Mouse (Mus musculus) forebrain, embryonic 12.5 days (tissue): ENCODE measurements around the gene Ccdc93. TPM values are rescaled to one million over a fixed set of nuclear protein-coding genes. Genes with fewer than 3 reads are reported as not detected.

Experiments used
- ATAC-seq: fragments of 200-750 bp; cut with Nextera tagmentation; 2 replicates; pipeline ENCODE4 v1.8.0; 2017; ENCODE audit warnings: moderate TSS enrichment; ENCODE audit not compliant: low FRiP score
- H3K27ac ChIP-seq: fragments of 300-500 bp; sonication (generic); 2 replicates; pipeline ENCODE4 v1.5.1; 2016; ENCODE audit warnings: mild to moderate bottlenecking
- H3K27me3 ChIP-seq: fragments of 300-500 bp; sonication (generic); 2 replicates; pipeline ENCODE4 v1.6.1; 2016; ENCODE audit warnings: mild to moderate bottlenecking
- H3K36me3 ChIP-seq: fragments of 300-500 bp; sonication (generic); replicated peaks from 2 replicates; pipeline ENCODE4 v1.6.1; 2016; ENCODE audit warnings: mild to moderate bottlenecking
- H3K4me1 ChIP-seq: fragments of 300-500 bp; sonication (generic); 2 replicates; pipeline ENCODE4 v1.6.1; 2016
- H3K4me2 ChIP-seq: fragments of 300-500 bp; sonication (generic); 2 replicates; pipeline ENCODE4 v1.6.1; 2016; ENCODE audit warnings: mild to moderate bottlenecking, moderate library complexity
- H3K4me3 ChIP-seq: fragments of 300-500 bp; sonication (generic); replicated peaks from 2 replicates; pipeline ENCODE4 v1.5.1; 2016; ENCODE audit warnings: mild to moderate bottlenecking
- H3K9ac ChIP-seq: fragments of 300-500 bp; sonication (generic); 2 replicates; pipeline ENCODE4 v1.6.1; 2016; ENCODE audit warnings: mild to moderate bottlenecking
- H3K9me3 ChIP-seq: fragments of 300-500 bp; sonication (generic); 2 replicates; pipeline ENCODE4 v1.6.1; 2016
- WGBS: fragments of 180-500 bp; shearing (Covaris S2); methylation state at CpG from one replicate; pipeline ENCODE4 v1.1.7; 2016; 5-methylcytosine and 5-hydroxymethylcytosine counted together
- polyA plus RNA-seq: library from polyadenylated mRNA; unstranded; fragments of >200 nt; fragmentation: Nextera tagmentation; extraction: Ambion mirVana; gene quantifications from 2 replicates; pipeline ENCODE4 v1.2.1, GENCODE M21; 2016

Gene Ccdc93
- 11.0 and 11.4 TPM in 2 replicates for polyA plus RNA-seq

DNA sequence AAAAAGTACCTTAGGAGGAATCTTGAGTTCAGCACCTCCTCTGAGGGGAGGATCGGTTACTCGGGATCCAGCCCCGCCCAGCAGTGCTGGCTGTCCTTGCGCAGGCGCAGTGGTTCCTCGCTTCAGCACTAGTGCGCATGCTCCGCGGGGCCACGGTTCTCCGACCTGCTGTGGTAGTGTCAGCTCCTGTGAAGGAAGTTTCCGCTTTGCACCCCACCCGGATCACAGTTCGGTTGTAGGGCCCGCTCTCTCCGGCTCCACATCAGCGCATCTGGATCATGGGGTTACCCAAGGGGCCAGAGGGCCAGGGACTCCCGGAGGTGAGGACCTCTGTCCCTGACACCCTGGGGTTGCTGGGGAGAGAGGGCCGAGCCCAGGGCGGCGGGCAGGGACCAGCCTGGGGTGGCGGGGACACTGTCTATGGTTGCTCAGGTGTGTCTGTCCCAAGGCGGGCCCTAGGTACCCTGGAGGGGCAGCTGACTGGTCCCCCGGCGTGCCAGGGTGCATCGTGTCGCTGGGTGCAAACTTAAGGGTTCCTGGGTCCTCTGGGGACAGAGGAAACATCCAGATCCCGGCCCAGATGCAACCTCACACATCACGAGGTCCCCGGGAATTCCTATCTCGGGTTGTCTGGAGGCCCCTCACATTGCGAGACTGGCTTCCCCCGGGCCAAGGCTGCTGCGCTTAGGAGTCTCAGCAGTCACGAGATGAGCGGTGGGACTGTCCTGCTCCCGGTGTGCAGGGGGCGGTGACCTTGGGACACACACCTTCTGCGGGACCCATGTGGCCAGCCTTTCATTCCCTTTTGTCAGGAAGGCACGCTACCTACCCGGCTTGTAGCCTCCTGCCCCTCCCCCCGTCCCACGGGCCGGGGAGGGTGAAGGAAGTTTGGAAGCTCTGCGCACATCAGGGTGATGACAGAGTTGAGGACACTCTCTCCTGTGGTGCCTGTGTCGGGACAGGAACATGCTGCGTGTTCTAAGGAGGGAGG, at the start of gene Ccdc93:
TSS of gene Ccdc93 (plus strand) at position 112 of the 991 bp plus-strand sequence.
- peak within 1 kb of the TSS; percentile 97 for H3K4me2 ChIP-seq
- H3K27ac ChIP-seq: no peak within 1 kb of the TSS
- peaks cover 8% of the 10 kb centered on the region for H3K36me3 ChIP-seq
- H3K9ac ChIP-seq: peak within 1 kb of the TSS; percentile 87
- peaks cover 15% of the 10 kb centered on the region for H3K4me1 ChIP-seq
- peak within 1 kb of the TSS; percentile 83 for H3K4me3 ChIP-seq
- no peaks in the 10 kb centered on the region for H3K9me3 ChIP-seq
- WGBS: under 1% methylated on average over 47 of the region's 47 CpGs
- H3K27me3 ChIP-seq: no peaks in the 10 kb centered on the region
- ATAC-seq: peak; percentile 95

DNA sequence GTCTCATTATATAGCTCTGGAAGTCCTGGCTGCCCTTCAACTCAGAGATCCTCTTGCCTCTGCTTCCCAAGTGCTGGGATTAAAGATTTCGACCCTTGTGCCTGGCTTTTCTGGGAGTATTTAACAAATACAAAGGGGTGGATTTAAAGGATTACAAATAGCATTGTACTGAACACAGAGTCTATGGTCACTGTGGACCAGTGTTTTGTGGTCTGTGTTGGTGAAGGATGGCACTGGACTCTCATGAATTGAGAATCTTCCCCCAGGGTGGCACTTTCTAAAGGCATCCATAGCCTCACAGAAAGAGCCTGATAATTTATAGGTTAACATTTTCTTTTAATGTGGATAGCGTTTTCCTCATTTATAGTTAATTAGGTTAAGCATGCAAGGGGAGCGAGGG, 49.3 kb upstream of the Ccdc93 start:
- Histone ChIP-seq H3K4me3 (no peak overlapping the region), H3K27me3 (no peaks in the 10 kb centered on the region), H3K9ac (no peak overlapping the region), H3K4me2 (no peak overlapping the region), H3K27ac (no peak overlapping the region), H3K4me1 (no peaks in the 10 kb centered on the region), H3K36me3 (no peaks in the 10 kb centered on the region), H3K9me3 (no peaks in the 10 kb centered on the region)
- no peak for ATAC-seq
- 49% methylated on average over 3 of the region's 3 CpGs for WGBS

DNA sequence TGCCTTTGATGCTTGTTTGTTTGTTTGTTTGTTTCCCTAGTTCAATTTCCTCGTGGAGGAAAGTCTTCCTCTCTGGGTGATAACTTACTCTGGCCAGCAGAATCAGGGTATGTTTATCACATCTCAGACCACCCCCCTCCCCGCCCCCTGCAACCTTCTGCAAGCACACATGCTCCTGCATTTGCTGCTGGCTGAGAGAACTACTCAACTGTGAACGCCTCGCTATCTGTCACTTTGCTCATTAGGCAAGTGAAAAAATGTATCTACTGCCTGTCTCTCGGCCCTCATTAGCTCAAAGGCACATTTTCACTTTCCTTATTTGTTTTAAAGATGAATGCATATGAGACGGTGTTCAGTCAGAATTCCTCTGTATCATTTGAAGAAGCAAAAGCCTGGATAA, 42.5 kb upstream of the Ccdc93 start:
- H3K9me3 ChIP-seq: no peaks in the 10 kb centered on the region
- ATAC-seq: no peak
- no peaks in the 10 kb centered on the region for H3K27me3 ChIP-seq
- 36% methylated on average over 6 of the region's 6 CpGs for WGBS
- no peak overlapping the region for H3K4me2 ChIP-seq
- H3K4me1 ChIP-seq: peaks cover 9% of the 10 kb centered on the region
- H3K9ac ChIP-seq: no peak overlapping the region
- H3K27ac ChIP-seq: no peak overlapping the region
- H3K36me3 ChIP-seq: no peaks in the 10 kb centered on the region
- no peak overlapping the region for H3K4me3 ChIP-seq

DNA sequence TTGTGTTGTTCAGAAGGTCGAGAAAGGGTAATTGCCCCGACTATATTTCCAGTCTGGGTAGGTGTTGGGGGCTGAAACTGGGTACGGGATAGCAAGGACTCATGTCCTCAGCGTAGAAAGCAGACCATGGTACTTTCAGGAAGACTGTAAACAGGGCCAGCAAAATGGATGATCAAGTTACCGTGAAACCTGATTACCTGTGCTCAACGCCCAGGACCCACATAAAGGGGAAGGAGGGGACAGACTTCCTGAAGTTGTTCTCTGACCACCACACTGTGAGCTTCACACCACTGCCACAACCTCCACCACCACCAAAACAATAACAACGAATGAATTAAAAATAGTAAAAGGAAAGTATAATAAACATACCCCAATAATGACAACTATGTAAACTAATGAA, 42.1 kb upstream of the Ccdc93 start:
- 0 out of 2 replicates have a peak overlapping the region, but pooled peaks have one; percentile 8 for H3K27ac ChIP-seq
- H3K4me3 ChIP-seq: no peak overlapping the region
- 51% methylated on average over 7 of the region's 7 CpGs for WGBS
- ATAC-seq: no peak
- peaks cover 9% of the 10 kb centered on the region for H3K4me1 ChIP-seq
- H3K36me3 ChIP-seq: no peaks in the 10 kb centered on the region
- H3K9ac ChIP-seq: no peak overlapping the region
- H3K4me2 ChIP-seq: no peak overlapping the region
- H3K9me3 ChIP-seq: no peaks in the 10 kb centered on the region
- H3K27me3 ChIP-seq: no peaks in the 10 kb centered on the region

DNA sequence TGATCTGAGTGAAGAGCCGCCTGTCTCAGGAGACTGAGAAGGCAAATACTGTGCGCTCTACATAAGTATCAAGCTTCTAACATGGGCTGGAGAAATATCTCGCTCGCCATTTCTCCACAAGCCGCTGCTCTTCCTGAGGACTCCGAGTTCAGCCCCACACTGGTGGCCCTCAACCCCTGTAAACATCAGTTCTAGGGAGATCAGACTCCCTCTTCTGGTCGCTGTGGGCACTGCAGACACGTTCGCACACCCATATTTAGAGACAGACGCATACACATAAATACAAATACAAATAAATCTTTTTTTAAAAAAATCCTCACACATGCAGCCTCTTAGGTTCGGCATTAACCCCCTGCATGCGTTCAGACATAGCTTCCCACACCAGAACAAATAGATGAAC, 41.3 kb upstream of the Ccdc93 start:
- no peak for ATAC-seq
- WGBS: 84% methylated on average over 12 of the region's 12 CpGs

DNA sequence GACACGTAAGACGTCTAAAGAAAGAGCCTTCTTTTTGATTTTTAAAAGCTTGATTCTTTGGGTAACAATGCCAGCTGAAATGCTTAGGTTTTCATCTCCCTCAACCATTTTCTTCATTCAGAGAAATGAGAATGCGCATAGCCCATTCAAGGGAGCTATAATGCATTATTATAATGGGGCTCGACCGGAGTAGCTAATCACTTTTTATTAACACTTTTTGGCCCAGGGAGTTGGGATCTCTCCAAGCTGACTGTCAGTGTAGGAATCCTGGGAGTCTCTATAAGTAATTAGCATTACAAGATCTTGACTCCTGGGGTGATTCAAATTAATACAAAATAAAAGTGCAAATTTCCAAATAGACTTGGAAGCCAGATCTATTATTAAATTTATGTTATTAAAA, 40.8 kb upstream of the Ccdc93 start:
- 51% methylated on average over 5 of the region's 5 CpGs for WGBS
- no peak overlapping the region for H3K4me2 ChIP-seq
- H3K27me3 ChIP-seq: no peaks in the 10 kb centered on the region
- no peaks in the 10 kb centered on the region for H3K36me3 ChIP-seq
- H3K4me3 ChIP-seq: no peak overlapping the region
- no peak overlapping the region for H3K27ac ChIP-seq
- ATAC-seq: no peak
- no peak overlapping the region for H3K9ac ChIP-seq
- no peaks in the 10 kb centered on the region for H3K9me3 ChIP-seq
- H3K4me1 ChIP-seq: peaks cover 9% of the 10 kb centered on the region

More for the DNA sequence above, 41.3 kb upstream of the Ccdc93 start:
- Histone ChIP-seq H3K9me3 (no peaks in the 10 kb centered on the region), H3K4me3 (no peak overlapping the region), H3K4me1 (peaks cover 9% of the 10 kb centered on the region), H3K27ac (no peak overlapping the region), H3K36me3 (no peaks in the 10 kb centered on the region), H3K4me2 (no peak overlapping the region), H3K27me3 (no peaks in the 10 kb centered on the region), H3K9ac (no peak overlapping the region)

DNA sequence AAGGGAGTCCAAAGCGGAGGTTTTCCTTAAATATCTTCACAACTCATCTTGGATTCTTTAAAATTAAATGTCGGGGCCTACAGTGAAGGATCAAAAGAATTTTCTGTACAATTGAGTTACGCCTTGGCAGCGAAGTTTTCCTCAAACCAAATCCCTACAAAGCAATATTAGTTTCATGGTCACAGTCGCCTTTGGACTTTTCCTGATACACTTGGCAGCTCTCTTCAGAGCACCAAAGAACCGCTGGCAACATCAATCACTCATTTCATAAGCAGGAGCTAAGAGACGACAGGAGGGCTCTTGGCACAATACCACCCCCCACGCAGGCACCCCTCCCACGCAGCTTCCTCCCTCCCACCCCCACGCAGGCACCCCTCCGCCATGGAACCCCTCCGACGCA, 40.4 kb upstream of the Ccdc93 start:
- no peaks in the 10 kb centered on the region for H3K36me3 ChIP-seq
- no peaks in the 10 kb centered on the region for H3K27me3 ChIP-seq
- H3K9me3 ChIP-seq: no peaks in the 10 kb centered on the region
- H3K4me2 ChIP-seq: no peak overlapping the region
- peaks cover 9% of the 10 kb centered on the region for H3K4me1 ChIP-seq
- H3K4me3 ChIP-seq: no peak overlapping the region
- WGBS: 58% methylated on average over 13 of the region's 13 CpGs
- no peak overlapping the region for H3K9ac ChIP-seq
- ATAC-seq: no peak
- H3K27ac ChIP-seq: no peak overlapping the region

DNA sequence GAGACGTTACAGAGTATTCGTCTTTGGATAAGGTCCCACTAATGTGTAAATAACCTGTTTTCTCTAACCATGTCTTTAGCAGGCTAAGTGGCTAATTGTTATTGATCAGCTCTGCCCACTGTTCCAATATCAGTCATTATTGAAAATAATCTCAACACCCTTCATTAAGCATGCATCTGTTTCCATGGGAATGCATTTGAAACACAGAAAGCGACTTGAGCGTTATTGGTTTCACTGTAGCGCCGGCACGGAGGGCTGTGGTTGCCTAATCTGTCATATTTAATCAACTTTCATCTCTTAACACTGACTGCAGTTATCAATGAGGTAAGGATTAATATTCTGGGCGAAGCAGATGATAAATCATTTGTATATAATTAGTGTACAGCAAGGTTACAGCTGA, 40.0 kb upstream of the Ccdc93 start:
- no peak overlapping the region for H3K4me2 ChIP-seq
- WGBS: 74% methylated on average over 8 of the region's 8 CpGs
- no peak overlapping the region for H3K27ac ChIP-seq
- H3K36me3 ChIP-seq: no peaks in the 10 kb centered on the region
- no peak overlapping the region for H3K9ac ChIP-seq
- no peaks in the 10 kb centered on the region for H3K9me3 ChIP-seq
- no peak overlapping the region for H3K4me3 ChIP-seq
- H3K27me3 ChIP-seq: no peaks in the 10 kb centered on the region
- no peak for ATAC-seq
- peaks cover 9% of the 10 kb centered on the region for H3K4me1 ChIP-seq

DNA sequence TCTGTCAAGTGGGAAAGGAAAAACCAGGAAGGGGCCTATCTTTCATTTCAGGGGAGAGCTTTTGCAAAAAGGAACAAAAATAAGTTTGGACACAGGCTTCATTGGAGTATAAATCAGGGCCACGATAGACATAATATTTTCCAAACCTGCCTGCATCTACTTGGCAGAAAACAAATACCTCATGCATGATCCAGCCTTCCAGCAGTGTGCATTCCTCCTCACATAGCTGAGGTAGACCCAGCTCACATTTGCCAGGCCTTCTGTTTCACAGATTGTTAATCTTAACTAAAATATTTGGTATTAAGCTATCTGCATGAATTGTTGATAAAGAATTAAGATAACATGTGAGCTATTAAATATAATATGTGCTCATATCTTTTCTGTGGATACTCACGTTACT, 37.7 kb upstream of the Ccdc93 start:
- H3K9ac ChIP-seq: no peak overlapping the region
- H3K4me3 ChIP-seq: no peak overlapping the region
- no peaks in the 10 kb centered on the region for H3K36me3 ChIP-seq
- H3K9me3 ChIP-seq: no peaks in the 10 kb centered on the region
- WGBS: 78% methylated on average over 2 of the region's 2 CpGs
- no peak for ATAC-seq
- H3K27ac ChIP-seq: no peak overlapping the region
- no peak overlapping the region for H3K4me2 ChIP-seq
- peaks cover 9% of the 10 kb centered on the region for H3K4me1 ChIP-seq
- H3K27me3 ChIP-seq: no peaks in the 10 kb centered on the region

DNA sequence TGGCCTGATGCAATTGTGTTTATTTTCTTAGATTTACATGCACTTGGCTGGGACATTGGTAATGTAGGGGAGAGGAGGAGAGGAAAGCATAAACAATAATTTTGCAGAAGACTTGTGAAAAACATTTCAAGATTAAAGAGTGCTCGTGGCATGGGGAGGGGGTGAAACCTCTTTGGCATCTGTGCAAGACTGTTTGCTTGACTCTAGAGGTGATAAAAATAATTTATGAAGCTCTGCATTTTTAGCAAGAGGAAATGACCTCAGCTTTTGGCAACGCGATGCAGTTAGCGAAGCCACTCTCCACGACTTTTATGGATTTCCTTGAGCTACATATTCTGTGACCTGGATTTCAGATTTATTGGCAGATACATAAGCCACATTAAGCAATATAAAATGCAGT, 36.1 kb upstream of the Ccdc93 start:
- no peak for ATAC-seq
- no peaks in the 10 kb centered on the region for H3K9me3 ChIP-seq
- peaks cover 8% of the 10 kb centered on the region; the same call in 1 of the 2 replicates for H3K4me1 ChIP-seq
- no peaks in the 10 kb centered on the region for H3K27me3 ChIP-seq
- no peak overlapping the region for H3K4me3 ChIP-seq
- H3K36me3 ChIP-seq: no peaks in the 10 kb centered on the region
- no peak overlapping the region for H3K27ac ChIP-seq
- no peak overlapping the region for H3K4me2 ChIP-seq
- 85% methylated on average over 5 of the region's 5 CpGs for WGBS
- no peak overlapping the region for H3K9ac ChIP-seq

DNA sequence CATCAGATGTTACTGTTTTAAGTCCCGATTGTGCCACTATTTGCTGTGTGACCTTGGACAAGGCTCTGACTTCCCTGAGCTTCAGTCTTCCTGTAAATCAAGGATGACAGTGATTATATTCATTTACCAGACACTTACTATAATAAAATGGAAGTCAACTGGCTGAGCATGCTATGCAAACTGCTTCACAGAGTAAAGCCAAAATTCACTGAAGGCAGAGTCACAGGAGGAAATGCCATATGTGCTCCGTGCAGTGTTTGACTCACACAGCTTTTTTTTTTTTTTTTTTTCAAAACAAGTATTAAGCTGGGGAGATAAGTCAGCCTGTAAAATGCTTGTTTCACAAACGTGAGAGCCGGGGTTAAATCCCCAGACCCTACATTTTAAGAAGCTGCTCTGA, 34.3 kb upstream of the Ccdc93 start:
- Histone ChIP-seq H3K27me3 (no peaks in the 10 kb centered on the region), H3K4me2 (no peak overlapping the region), H3K4me1 (peaks cover 6% of the 10 kb centered on the region; the same call in 1 of the 2 replicates), H3K4me3 (no peak overlapping the region), H3K27ac (no peak overlapping the region), H3K36me3 (no peaks in the 10 kb centered on the region), H3K9ac (no peak overlapping the region), H3K9me3 (no peaks in the 10 kb centered on the region)
- no peak for ATAC-seq
- WGBS: 85% methylated on average over 4 of the region's 4 CpGs

DNA sequence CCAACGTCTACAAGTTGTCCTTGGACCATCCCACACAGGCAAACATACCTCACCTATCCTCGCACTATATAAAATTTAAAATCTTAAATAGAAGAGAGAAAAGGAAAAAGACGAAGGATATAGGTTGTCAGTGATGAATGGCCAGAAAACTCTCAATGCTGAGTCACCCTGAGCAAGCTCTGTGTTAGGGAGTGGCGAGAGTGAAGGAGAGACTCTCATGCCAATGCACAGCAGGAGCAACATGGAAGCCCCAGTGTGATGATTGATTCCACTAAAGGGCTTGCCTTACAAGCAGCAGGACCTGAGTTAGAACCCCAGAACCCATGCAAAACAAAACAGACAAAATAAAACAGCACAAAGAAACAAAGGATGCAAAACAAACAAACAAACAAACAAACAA, 32.6 kb upstream of the Ccdc93 start:
- Histone ChIP-seq H3K4me3 (no peak overlapping the region), H3K4me1 (peaks cover 6% of the 10 kb centered on the region; the same call in 1 of the 2 replicates), H3K9ac (no peak overlapping the region), H3K27ac (no peak overlapping the region), H3K4me2 (no peak overlapping the region), H3K36me3 (no peaks in the 10 kb centered on the region), H3K27me3 (no peaks in the 10 kb centered on the region), H3K9me3 (no peaks in the 10 kb centered on the region)
- no peak for ATAC-seq
- WGBS: 81% methylated on average over 4 of the region's 4 CpGs
